Mouse (Mus musculus) heart, embryonic 11.5 days (tissue): ENCODE results near the gene Wbp1l. TPM values are rescaled to one million over a fixed set of nuclear protein-coding genes. Genes with fewer than 3 reads are reported as not detected.

Experiments
- ATAC-seq: fragments of 200-750 bp; cut with Nextera tagmentation; replicated peaks from 2 replicates; pipeline ENCODE4 v1.8.0; 2017; ENCODE audit warnings: moderate library complexity; ENCODE audit not compliant: insufficient number of reproducible peaks, low FRiP score, low TSS enrichment
- H3K27ac ChIP-seq: fragments of 300-500 bp; sonication (generic); 2 replicates; pipeline ENCODE4 v1.5.1; 2014; ENCODE audit warnings: mild to moderate bottlenecking, low read depth, low read length
- H3K27me3 ChIP-seq: fragments of 300-500 bp; sonication (generic); 2 replicates; pipeline ENCODE4 v1.6.1; 2014; ENCODE audit warnings: mild to moderate bottlenecking, low read length, mixed read lengths; ENCODE audit not compliant: control insufficient read depth, insufficient read depth
- H3K36me3 ChIP-seq: fragments of 300-500 bp; sonication (generic); 2 replicates; pipeline ENCODE4 v1.6.1; 2014; ENCODE audit warnings: mild to moderate bottlenecking, low read length, moderate library complexity, mixed read lengths; ENCODE audit not compliant: control insufficient read depth, insufficient read depth
- H3K4me1 ChIP-seq: fragments of 300-500 bp; sonication (generic); 2 replicates; pipeline ENCODE4 v1.6.1; 2014; ENCODE audit warnings: low read length; ENCODE audit not compliant: control insufficient read depth, insufficient read depth
- H3K4me2 ChIP-seq: fragments of 300-500 bp; sonication (generic); 2 replicates; pipeline ENCODE4 v1.6.1; 2014; ENCODE audit warnings: mild to moderate bottlenecking, moderate library complexity
- H3K4me3 ChIP-seq: fragments of 300-500 bp; sonication (generic); 2 replicates; pipeline ENCODE4 v1.5.1; 2014; ENCODE audit warnings: low read depth, low read length
- H3K9ac ChIP-seq: fragments of 300-500 bp; sonication (generic); 2 replicates; pipeline ENCODE4 v1.6.1; 2014; ENCODE audit warnings: mild to moderate bottlenecking, low read depth, low read length, moderate library complexity
- H3K9me3 ChIP-seq: fragments of 300-500 bp; sonication (generic); replicated peaks from 2 replicates; pipeline ENCODE4 v1.6.1; 2016; ENCODE audit warnings: low read length; ENCODE audit not compliant: control insufficient read depth
- WGBS: fragments of 180-500 bp; shearing (Covaris S2); extraction: QIAGEN DNeasy Blood & Tissue Kit; methylation state at CpG from one replicate; pipeline ENCODE4 v1.1.7; 2014; ENCODE audit not compliant: insufficient replicate concordance; 5-methylcytosine and 5-hydroxymethylcytosine counted together
- polyA plus RNA-seq: library from polyadenylated mRNA; unstranded; fragments of >200 nt; fragmentation: Nextera tagmentation; extraction: Ambion mirVana; gene quantifications from 2 replicates; pipeline ENCODE4 v1.2.1, GENCODE M21; 2014

Gene Wbp1l
- polyA plus RNA-seq, 1 experiment from 2014 or later: 41.5 TPM

DNA sequence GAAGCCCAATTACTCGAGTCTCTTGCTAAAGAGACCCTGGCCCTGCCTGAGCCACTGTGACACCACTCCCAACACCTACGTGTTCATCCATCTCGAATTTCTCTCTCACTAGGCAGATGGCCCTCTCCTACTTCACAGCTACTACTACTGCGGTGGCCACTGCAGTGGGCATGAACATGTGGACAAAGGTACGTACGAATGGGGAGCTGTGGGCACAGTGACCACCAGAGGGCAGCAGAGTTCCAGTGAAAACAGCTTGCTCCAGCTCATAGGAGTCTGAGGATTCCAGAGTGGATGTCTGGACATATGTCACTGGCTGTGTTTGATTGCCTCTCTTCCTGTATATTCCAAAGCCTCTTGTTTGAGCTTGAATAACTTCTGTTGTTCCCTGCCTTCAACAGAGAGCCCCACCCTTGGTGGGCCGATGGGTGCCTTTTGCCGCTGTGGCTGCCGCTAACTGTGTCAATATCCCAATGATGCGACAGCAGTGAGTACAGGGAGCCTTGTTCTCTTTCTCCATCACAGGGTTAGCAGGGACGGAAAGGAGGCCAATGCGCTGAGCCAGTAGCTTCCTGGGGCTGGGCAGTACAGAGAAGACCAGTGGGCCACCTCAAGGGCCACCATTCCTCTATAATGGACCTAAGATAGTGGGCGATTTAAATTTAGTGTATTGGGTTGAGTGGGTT lies 10.9 kb upstream of the Wbp1l start:
- Histone ChIP-seq H3K4me3 (no peak overlapping the region), H3K36me3 (peaks cover 6% of the 10 kb centered on the region; the same call in 1 of the 2 replicates), H3K4me1 (0 out of 2 replicates have a peak, but pooled peaks cover 2% of the 10 kb centered on the region), H3K9me3 (no peaks in the 10 kb centered on the region), H3K27ac (no peak overlapping the region), H3K27me3 (no peaks in the 10 kb centered on the region), H3K9ac (no peak overlapping the region), H3K4me2 (no peak overlapping the region)
- 63% methylated on average over 13 of the region's 13 CpGs for WGBS
- no peak for ATAC-seq

DNA sequence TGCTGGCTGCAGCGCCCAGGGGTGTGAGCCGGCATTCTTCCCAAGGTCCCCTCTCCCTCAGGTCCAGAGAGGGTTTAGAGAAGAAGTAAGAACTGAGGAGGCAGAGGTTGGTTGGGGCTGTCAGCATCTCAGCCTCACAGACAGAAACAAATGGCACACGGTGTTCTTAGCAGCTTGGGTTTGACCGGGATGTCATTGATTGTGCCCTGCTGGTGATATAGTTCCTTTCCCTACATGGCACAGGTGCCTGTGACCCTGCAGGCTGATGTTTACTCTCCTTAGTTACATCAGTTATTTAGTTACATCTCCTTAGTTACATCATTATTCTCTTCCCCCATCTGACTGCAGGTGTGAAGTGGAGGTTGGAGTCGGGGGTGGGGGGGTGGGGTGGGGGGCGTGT lies 7.3 kb upstream of the Wbp1l start:
- 66% methylated on average over 6 of the region's 6 CpGs for WGBS
- Histone ChIP-seq H3K27ac (no peak overlapping the region), H3K4me3 (no peak overlapping the region), H3K9me3 (no peaks in the 10 kb centered on the region), H3K4me1 (0 out of 2 replicates have a peak, but pooled peaks cover 2% of the 10 kb centered on the region), H3K4me2 (no peak overlapping the region), H3K36me3 (peaks cover 5% of the 10 kb centered on the region; the same call in 1 of the 2 replicates), H3K9ac (no peak overlapping the region), H3K27me3 (no peaks in the 10 kb centered on the region)
- no peak for ATAC-seq

- H3K27me3 ChIP-seq: no peaks in the 10 kb centered on the region
- H3K9ac ChIP-seq: no peak overlapping the region
- no peak overlapping the region for H3K27ac ChIP-seq
- H3K4me3 ChIP-seq: no peak overlapping the region
- 91% methylated on average over 9 of the region's 9 CpGs for WGBS
- H3K4me2 ChIP-seq: no peak overlapping the region
- H3K4me1 ChIP-seq: peaks cover 2% of the 10 kb centered on the region; the same call in 1 of the 2 replicates
- H3K9me3 ChIP-seq: no peaks in the 10 kb centered on the region
- no peak for ATAC-seq
- peaks cover 5% of the 10 kb centered on the region; the same call in 1 of the 2 replicates for H3K36me3 ChIP-seq
Measured at GRCm38 (mm10) chr19:46592751-46593439, 6.0 kb upstream of the Wbp1l start.

DNA sequence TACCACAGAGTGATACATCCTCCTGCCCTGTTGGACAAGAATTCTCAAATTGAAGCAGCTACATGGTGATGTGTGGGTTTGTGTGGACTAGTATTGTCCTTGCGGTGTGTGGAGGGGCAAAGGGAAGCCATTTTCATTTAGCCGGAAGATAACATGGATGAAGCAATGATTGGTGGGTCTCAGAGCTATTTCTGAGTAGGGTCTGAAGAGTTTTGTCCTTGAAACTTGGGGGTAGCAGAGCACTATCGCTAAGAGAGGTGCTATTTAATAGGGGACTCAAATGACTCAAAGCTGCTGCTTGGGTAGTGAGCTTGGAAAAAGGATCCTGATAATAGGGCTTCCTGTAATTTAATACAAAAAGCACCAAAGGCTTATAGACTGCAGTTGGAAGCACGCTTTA lies 697 bp upstream of the Wbp1l start:
- H3K27ac ChIP-seq: no peak overlapping the region
- H3K4me3 ChIP-seq: peak overlapping the region; percentile 89; the same call in 1 of the 2 replicates
- H3K4me2 ChIP-seq: peak overlapping the region; percentile 48
- no peak overlapping the region for H3K9ac ChIP-seq
- H3K9me3 ChIP-seq: no peaks in the 10 kb centered on the region
- H3K4me1 ChIP-seq: peaks cover 12% of the 10 kb centered on the region
- H3K36me3 ChIP-seq: no peaks in the 10 kb centered on the region
- H3K27me3 ChIP-seq: no peaks in the 10 kb centered on the region
- WGBS: 83% methylated on average over 4 of the region's 4 CpGs
- ATAC-seq: no peak

- Histone ChIP-seq H3K4me2 (peak overlapping the region; percentile 84), H3K27me3 (no peaks in the 10 kb centered on the region), H3K36me3 (no peaks in the 10 kb centered on the region; the same call in 1 of the 2 replicates), H3K9ac (peak overlapping the region; percentile 83), H3K4me1 (peaks cover 12% of the 10 kb centered on the region), H3K4me3 (peak overlapping the region; percentile 89), H3K27ac (peak overlapping the region; percentile 18; the same call in 1 of the 2 replicates), H3K9me3 (no peaks in the 10 kb centered on the region)
- ATAC-seq: no peak
- WGBS: 18% methylated on average over 22 of the region's 22 CpGs
Measured at GRCm38 (mm10) chr19:46599375-46600256, 732 bp downstream of the Wbp1l start.

DNA sequence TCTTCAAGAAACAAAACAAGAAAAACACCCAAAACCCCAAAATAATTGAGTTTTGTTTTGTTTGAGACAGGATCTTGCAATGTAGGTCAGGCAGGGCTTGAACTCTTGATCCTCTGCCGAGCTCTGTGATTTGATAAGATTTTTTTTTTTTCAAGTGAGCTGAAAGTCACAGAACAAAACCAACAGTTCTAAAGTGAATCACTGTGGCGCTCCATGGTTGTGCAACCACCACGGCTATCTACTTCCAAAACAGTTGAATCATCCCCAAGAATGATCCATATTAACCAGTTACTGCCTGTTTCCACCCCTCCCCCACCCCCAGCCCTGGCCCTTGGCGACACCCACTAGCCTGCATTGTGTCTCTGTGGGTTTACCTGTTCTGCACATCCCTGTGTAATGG lies 1.5 kb downstream of the Wbp1l start:
- Histone ChIP-seq H3K9me3 (no peaks in the 10 kb centered on the region), H3K4me2 (peak overlapping the region; percentile 84), H3K27ac (no peak overlapping the region), H3K27me3 (no peaks in the 10 kb centered on the region), H3K4me1 (peaks cover 12% of the 10 kb centered on the region), H3K36me3 (no peaks in the 10 kb centered on the region; the same call in 1 of the 2 replicates), H3K4me3 (peak overlapping the region; percentile 89), H3K9ac (no peak overlapping the region; the same call in 1 of the 2 replicates)
- ATAC-seq: no peak
- 64% methylated on average over 4 of the region's 4 CpGs for WGBS

DNA sequence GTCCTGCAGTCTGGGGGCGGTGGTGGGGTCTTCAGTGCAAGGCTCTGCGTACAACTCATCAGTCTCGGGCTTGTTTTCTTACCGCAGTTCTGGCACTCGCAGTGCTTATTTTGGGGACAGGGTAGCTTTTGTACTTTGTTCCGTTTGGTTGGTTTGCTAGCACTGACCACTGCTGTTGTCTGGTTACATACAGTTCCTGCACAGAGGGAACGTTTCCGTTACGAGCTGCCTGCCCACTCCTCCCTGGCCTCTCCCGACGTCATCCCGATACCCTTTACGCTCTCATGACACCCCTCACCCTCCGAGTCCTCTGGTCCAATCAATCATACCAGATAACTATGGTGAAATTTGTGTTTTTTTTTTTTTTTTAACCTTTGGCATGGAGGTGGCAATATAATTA lies 2.6 kb downstream of the Wbp1l start:
- H3K4me3 ChIP-seq: no peak overlapping the region

DNA sequence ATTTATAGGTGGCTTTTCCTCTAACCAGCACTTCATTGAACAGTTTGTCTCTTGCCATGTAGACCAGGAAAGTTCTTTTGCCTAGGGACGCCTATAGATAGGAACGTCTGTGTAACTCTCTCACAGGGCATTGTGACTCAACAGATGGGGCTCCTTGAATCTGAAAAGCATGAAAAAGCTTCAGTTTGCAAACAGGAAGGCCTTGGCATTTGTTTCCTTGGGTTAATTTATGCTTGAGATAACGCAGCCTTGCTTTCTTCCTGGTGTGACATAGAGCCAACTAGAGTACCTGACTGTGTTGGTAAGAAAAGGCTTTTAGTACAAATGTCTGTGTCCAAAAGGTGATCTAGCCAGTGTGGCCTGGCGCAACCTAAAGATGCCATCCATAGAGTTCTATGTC lies 3.5 kb downstream of the Wbp1l start:
- peaks cover 12% of the 10 kb centered on the region for H3K4me1 ChIP-seq
- no peak overlapping the region for H3K27ac ChIP-seq
- no peaks in the 10 kb centered on the region; the same call in 1 of the 2 replicates for H3K36me3 ChIP-seq
- H3K9ac ChIP-seq: no peak overlapping the region
- no peak overlapping the region for H3K4me3 ChIP-seq
- H3K27me3 ChIP-seq: no peaks in the 10 kb centered on the region
- no peak for ATAC-seq
- 80% methylated on average over 4 of the region's 4 CpGs for WGBS
- no peak overlapping the region for H3K4me2 ChIP-seq
- H3K9me3 ChIP-seq: no peaks in the 10 kb centered on the region

More for the DNA sequence above, 2.6 kb downstream of the Wbp1l start:
- Histone ChIP-seq H3K27ac (no peak overlapping the region), H3K4me1 (peaks cover 12% of the 10 kb centered on the region), H3K27me3 (no peaks in the 10 kb centered on the region), H3K36me3 (no peaks in the 10 kb centered on the region; the same call in 1 of the 2 replicates), H3K4me2 (no peak overlapping the region), H3K9me3 (no peaks in the 10 kb centered on the region), H3K9ac (no peak overlapping the region)
- 69% methylated on average over 14 of the region's 14 CpGs for WGBS
- no peak for ATAC-seq
